Mouse (Mus musculus) small intestine, adult 2 months (tissue): ENCODE results near the gene Snrpn.

Experiments used
- CTCF ChIP-seq: fragments of 200-500 bp; IDR thresholded peaks from 2 replicates; pipeline ENCODE4 v1.5.1; 2012; ENCODE audit warnings: low read depth, mild to moderate bottlenecking, control low read depth, inconsistent platforms, low read length, moderate library complexity, mixed read lengths; ENCODE audit not compliant: insufficient replicate concordance, insufficient read length; ENCODE audit errors: extremely low read depth
- POLR2A ChIP-seq: fragments of 200-500 bp; IDR thresholded peaks from 2 replicates; pipeline ENCODE4 v1.6.1; 2012; ENCODE audit warnings: low read depth, mild to moderate bottlenecking, control low read depth, inconsistent platforms, low read length, moderate library complexity

DNA sequence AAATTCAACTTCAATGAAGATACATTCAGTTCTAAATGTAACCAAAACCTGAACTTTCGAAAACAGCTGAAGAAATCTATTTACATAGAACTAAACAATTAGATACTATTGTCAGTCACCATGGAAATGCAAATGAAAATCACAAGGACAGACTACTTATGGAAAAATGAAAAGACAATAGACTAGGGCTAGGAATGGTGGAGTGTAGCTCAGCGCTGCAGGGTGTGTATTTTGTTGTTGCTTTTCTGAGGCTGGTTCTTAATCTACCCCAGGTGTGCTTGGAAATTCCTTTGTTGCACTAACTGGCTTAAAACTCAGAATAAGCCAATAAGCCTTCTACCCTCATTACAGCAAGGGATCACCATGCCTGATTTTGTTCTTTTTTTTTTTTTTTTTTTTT lies 133.8 kb downstream of the Snrpn start:
- TF ChIP-seq CTCF, result no peak
- TF ChIP-seq POLR2A, result no peak
